Mouse (Mus musculus) adrenal gland, postnatal 25 days (tissue): ENCODE measurements around the gene Lef1. TPM values are rescaled to one million over a fixed set of nuclear protein-coding genes. Genes with fewer than 3 reads are reported as not detected.
A peak's percentile ranks its signal among the peaks of the same experiment; 100 is the strongest.

ENCODE experiments used
- DNase-seq: peaks from one replicate; pipeline ENCODE4 v3.0.0; 2021; ENCODE audit warnings: mixed read lengths
- total RNA-seq: library from RNA; stranded (reverse); gene quantifications from 2 replicates; pipeline ENCODE4 v1.2.3, GENCODE M21; 2021

The Lef1 gene
- total RNA-seq, 1 experiment from 2014 or later, result 13.3 TPM

GRCm38 (mm10) chr3:131107301-131108093 lies 2.8 kb upstream of the Lef1 start:
- no peak for DNase-seq

- no peak for DNase-seq
Measured at GRCm38 (mm10) chr3:131108094-131108653, 2.1 kb upstream of the Lef1 start.

GRCm38 (mm10) chr3:131109066-131109685 lies 1.1 kb upstream of the Lef1 start:
- no peak for DNase-seq

- DNase-seq, result no peak
Measured at GRCm38 (mm10) chr3:131109686-131110070, 593 bp upstream of the Lef1 start.

- peak; percentile 68 for DNase-seq
Measured at GRCm38 (mm10) chr3:131111151-131111850, 1.0 kb downstream of the Lef1 start.

GRCm38 (mm10) chr3:131111851-131112572 lies 1.7 kb downstream of the Lef1 start:
- peak; percentile 71 for DNase-seq

GRCm38 (mm10) chr3:131112573-131112955 lies 2.3 kb downstream of the Lef1 start:
- no peak for DNase-seq

- no peak for DNase-seq
Measured at GRCm38 (mm10) chr3:131113029-131113428, 2.8 kb downstream of the Lef1 start.

- DNase-seq, result no peak
Measured at GRCm38 (mm10) chr3:131116116-131116515, 5.8 kb downstream of the Lef1 start.

GRCm38 (mm10) chr3:131117352-131117751 lies 7.1 kb downstream of the Lef1 start:
- no peak for DNase-seq

GRCm38 (mm10) chr3:131117883-131118282 lies 7.6 kb downstream of the Lef1 start:
- no peak for DNase-seq

- no peak for DNase-seq
Measured at GRCm38 (mm10) chr3:131119435-131119834, 9.2 kb downstream of the Lef1 start.

- no peak for DNase-seq
Measured at GRCm38 (mm10) chr3:131123501-131123900, 13.2 kb downstream of the Lef1 start.

GRCm38 (mm10) chr3:131125873-131126272 lies 15.6 kb downstream of the Lef1 start:
- DNase-seq, result no peak

GRCm38 (mm10) chr3:131126438-131126837 lies 16.2 kb downstream of the Lef1 start:
- DNase-seq, result no peak

- DNase-seq, result no peak
Measured at GRCm38 (mm10) chr3:131134003-131134402, 23.7 kb downstream of the Lef1 start.

- DNase-seq, result no peak
Measured at GRCm38 (mm10) chr3:131135434-131135833, 25.2 kb downstream of the Lef1 start.

GRCm38 (mm10) chr3:131136455-131136854 lies 26.2 kb downstream of the Lef1 start:
- no peak for DNase-seq

GRCm38 (mm10) chr3:131137119-131137781 lies 27.0 kb downstream of the Lef1 start:
- peak; percentile 21 for DNase-seq

- DNase-seq, result no peak
Measured at GRCm38 (mm10) chr3:131138224-131138623, 28.0 kb downstream of the Lef1 start.

- DNase-seq, result no peak
Measured at GRCm38 (mm10) chr3:131138797-131139196, 28.5 kb downstream of the Lef1 start.
